Mouse (Mus musculus) bone marrow, adult 2 months (tissue): ENCODE results near the gene Ada. TPM values are rescaled to one million over a fixed set of nuclear protein-coding genes. Genes with fewer than 3 reads are reported as not detected.

Source experiments
- H3K27ac ChIP-seq: fragments of 200-500 bp; 2 replicates; pipeline ENCODE4 v1.5.1; 2012; ENCODE audit warnings: low read depth, mild to moderate bottlenecking, control low read depth, inconsistent platforms, low read length; ENCODE audit not compliant: control insufficient read depth, poor library complexity, insufficient read depth
- H3K4me1 ChIP-seq: fragments of 200-500 bp; 2 replicates; pipeline ENCODE4 v1.6.1; 2011; ENCODE audit warnings: low read length; ENCODE audit not compliant: control insufficient read depth, insufficient read depth
- H3K4me3 ChIP-seq: fragments of 200-500 bp; replicated peaks from 2 replicates; pipeline ENCODE3; 2011; ENCODE audit warnings: mild to moderate bottlenecking, low read depth, low read length, control low read depth; ENCODE audit not compliant: control insufficient read depth
- CTCF ChIP-seq: fragments of 200-500 bp; IDR thresholded peaks from 2 replicates; pipeline ENCODE4 v1.5.1; 2011; ENCODE audit warnings: low read length, control low read depth; ENCODE audit not compliant: control insufficient read depth, insufficient read depth
- POLR2A ChIP-seq: fragments of 200-500 bp; IDR thresholded peaks from 2 replicates; pipeline ENCODE4 v1.6.1; 2011; ENCODE audit warnings: low read depth, mild to moderate bottlenecking, control low read depth, low read length, borderline replicate concordance; ENCODE audit not compliant: control insufficient read depth
- WGBS: fragments of 180-500 bp; shearing (Covaris S2); methylation state at CpG from one replicate; pipeline ENCODE4 v1.1.7; 2018; 5-methylcytosine and 5-hydroxymethylcytosine counted together
- polyA plus RNA-seq: library from polyadenylated mRNA; stranded (reverse); fragments of >200 nt; gene quantifications from 2 replicates; pipeline ENCODE4 v1.2.4, GENCODE M21; 2011; ENCODE audit warnings: low replicate concordance; ENCODE audit not compliant: missing spikeins, insufficient read depth, insufficient read length

Ada gene
- polyA plus RNA-seq, 1 experiment: 14.9 TPM

DNA sequence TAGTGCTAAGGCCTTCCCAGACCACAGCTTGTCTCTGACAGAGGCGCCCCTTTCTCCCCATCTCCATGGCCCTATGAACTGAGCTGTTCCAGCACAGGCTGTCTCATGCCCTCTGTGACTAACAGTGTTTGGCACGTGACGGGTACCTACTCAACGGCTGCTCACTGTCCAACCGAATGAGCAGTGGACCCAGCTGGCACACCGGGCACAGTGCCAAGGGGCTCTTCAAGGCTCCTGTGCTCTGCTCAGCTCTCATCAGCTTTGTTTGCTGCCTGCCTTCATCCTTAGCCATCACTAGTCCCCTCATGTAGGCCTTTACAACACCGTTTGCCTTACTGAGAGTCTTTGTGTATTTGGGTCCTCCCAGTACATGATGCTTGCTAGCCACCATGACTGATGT is 27.5 kb downstream of the Ada start:
- Histone ChIP-seq H3K27ac (no peak overlapping the region), H3K4me1 (peaks cover 4% of the 10 kb centered on the region; the same call in 1 of the 2 replicates), H3K4me3 (no peak overlapping the region)
- TF ChIP-seq POLR2A: no peak
- TF ChIP-seq CTCF: no peak
- WGBS: 87% methylated on average over 7 of the region's 7 CpGs

DNA sequence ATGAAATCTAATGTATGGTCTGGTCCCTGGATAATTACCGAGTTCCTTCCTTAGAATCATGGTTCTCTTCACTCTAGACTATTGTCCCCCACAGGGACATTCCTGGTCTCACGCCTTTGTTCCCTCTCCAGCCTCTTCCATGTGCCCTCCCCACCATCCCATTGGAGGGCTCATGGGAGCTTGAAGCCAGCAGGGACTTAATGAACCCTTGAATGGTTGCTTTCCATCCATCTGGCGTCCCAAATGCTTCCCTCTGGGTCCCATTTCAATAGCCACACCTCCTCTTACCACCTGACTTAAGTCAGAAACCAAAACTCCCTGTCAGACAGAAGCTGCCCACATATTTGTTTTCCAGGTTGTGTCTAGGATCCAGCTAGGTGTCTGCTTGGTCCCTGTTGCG is 30.4 kb downstream of the Ada start:
- WGBS: 48% methylated on average over 4 of the region's 4 CpGs
- H3K27ac ChIP-seq: no peak overlapping the region

DNA sequence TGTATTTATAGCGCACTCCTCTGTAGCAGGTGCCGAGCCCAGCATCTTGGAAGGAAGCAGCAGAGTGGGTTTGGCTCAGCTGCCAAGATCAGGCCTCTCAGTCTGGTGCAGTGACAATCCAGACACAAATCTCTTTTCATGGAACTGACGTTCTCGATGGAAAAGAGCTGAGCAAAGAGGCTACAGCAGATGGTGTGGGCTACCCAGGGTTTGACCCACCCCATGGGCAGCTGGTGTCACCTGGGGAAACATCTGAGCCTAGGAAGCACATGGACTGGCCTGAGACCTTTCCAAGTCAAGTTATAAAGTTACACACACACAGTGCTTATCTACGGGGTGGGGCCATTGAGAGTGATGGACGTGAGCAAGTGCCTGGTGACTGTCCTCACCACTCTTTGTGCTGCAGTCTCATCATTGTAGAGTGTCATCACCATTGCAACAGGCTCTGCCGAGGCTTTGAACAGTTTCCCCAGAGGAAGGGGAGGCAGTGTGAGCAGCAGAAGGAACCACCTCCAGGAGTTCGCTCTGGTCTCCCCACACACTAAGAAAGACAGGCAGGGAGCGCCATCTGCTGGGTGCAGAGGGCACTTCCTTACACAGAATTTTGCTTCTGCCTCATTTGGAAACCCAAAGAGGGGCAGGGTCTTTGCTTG is 31.0 kb downstream of the Ada start:
- TF ChIP-seq POLR2A (no peak), CTCF (peak; percentile 98)
- Histone ChIP-seq H3K27ac (peak overlapping the region; percentile 5; the same call in 1 of the 2 replicates), H3K4me3 (no peak overlapping the region), H3K4me1 (peaks cover 7% of the 10 kb centered on the region; the same call in 1 of the 2 replicates)
- 26% methylated on average over 9 of the region's 9 CpGs for WGBS

More for the DNA sequence above, 30.4 kb downstream of the Ada start:
- peaks cover 7% of the 10 kb centered on the region; the same call in 1 of the 2 replicates for H3K4me1 ChIP-seq
- TF ChIP-seq POLR2A (no peak), CTCF (no peak)
- no peak overlapping the region for H3K4me3 ChIP-seq

DNA sequence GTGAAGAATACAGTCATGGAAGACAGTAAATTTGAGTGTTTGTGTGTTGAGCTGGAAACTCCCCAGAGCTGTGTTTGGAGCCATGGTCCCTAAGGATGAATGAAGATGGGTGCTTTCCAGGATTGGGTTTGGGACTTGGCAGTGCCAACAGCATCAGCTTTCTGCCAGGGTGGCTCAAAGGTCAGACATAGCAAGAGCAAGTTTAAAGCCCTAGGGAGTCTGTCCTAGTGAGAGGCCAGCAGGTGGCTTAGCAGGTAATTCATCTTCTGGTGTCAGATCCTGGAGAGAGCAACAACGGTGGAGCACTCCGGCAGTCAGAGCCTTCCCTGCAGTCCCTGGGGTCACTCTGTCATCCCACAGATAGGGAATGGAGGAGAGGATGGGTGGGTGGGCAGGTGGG is 31.5 kb downstream of the Ada start:
- WGBS: 62% methylated on average over 2 of the region's 2 CpGs
- no peak overlapping the region for H3K4me3 ChIP-seq
- H3K4me1 ChIP-seq: peaks cover 7% of the 10 kb centered on the region; the same call in 1 of the 2 replicates
- H3K27ac ChIP-seq: no peak overlapping the region
- TF ChIP-seq CTCF (no peak), POLR2A (no peak)

DNA sequence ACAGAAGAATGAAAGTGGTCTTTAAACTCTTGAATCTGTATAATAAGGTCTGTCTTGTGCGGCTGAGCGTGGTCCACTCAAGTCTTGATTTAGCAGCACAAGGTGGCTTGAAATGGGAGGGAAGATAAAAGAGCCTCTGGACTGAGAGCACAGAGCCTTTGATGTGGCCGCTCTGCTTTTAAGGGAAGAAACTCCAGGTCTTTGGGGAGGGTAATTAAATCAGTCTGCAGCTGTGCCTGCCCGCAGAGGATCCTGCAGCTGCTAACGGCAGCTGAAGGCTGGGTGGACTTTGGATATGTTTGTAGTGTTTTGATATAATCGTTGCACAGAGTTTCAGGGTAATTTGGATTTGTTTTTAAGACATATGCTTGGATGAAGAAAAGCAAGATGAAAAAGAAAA is 33.2 kb downstream of the Ada start:
- Histone ChIP-seq H3K4me1 (peaks cover 17% of the 10 kb centered on the region), H3K27ac (peak overlapping the region; percentile 36; the same call in 1 of the 2 replicates), H3K4me3 (no peak overlapping the region)
- 41% methylated on average over 6 of the region's 6 CpGs for WGBS
- TF ChIP-seq CTCF (no peak), POLR2A (no peak)

DNA sequence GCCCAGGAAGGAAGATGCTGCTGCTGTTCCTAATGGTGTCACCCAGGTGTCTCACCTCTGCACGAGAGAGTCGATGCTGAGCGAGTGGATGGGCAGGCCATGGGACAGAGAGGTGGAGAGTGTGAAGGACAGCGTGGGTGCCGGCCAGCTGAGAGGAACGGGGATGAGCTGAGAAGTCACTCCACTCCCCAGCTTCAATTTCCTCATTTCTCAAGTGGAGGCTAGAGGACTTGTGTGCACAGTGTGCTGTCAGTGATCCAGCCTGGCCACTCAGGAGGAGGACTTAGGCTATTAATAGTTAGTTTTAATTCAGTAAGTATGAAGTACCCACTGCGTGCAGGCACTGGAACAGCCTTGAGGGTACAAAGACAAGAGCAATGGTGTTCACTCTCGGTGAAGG is 33.6 kb downstream of the Ada start:
- TF ChIP-seq CTCF: 0 out of 2 replicates have a peak, but pooled peaks have one; percentile 5
- TF ChIP-seq POLR2A: no peak
- Histone ChIP-seq H3K4me3 (no peak overlapping the region), H3K27ac (peak overlapping the region; percentile 36), H3K4me1 (peaks cover 17% of the 10 kb centered on the region)
- WGBS: 33% methylated on average over 8 of the region's 8 CpGs

DNA sequence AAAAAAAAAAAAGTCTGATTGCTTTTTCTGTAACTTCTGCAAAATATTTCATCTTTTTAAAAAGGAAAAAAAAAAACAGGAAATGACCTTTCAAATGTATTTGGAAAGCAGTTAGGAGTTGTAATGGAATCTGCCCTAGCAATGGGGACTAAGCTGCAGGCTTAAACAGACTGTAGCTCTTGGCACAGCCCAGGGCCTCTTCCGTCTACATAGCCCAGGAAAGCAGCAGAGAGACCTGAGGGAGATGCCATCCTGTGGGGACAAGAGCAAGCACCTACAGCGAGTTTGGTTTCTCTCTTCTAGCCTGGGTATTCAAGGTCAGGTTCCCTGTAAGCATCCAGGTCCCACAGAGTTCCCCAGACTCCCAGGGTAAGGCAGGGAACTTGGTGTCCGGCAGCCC is 36.7 kb downstream of the Ada start:
- TF ChIP-seq CTCF: no peak
- TF ChIP-seq POLR2A: no peak
- H3K27ac ChIP-seq: peak overlapping the region; percentile 44
- WGBS: 52% methylated on average over 3 of the region's 3 CpGs
- no peak overlapping the region for H3K4me3 ChIP-seq
- H3K4me1 ChIP-seq: peaks cover 17% of the 10 kb centered on the region

DNA sequence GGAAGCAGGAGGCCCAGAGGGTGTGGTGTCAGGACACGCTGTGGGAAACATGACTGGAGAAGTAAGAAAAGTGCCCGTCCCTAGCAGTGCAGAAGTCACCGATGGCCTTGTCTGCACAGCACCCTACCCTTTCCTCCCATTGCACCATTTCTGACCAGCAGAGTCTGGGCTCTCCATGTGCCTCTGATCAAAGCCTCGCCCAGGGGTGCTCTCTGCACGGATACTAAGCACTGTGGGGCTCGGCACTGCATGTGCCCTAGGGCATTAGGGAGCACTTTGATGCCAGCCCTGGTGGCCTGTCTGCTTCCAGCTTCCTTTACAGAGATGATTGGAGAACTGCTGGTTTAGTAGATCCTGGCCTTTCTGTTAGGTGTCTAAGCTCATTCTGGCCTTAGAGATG is 37.2 kb downstream of the Ada start:
- TF ChIP-seq CTCF: no peak
- no peak for TF ChIP-seq POLR2A
- H3K27ac ChIP-seq: peak overlapping the region; percentile 80
- 20% methylated on average over 6 of the region's 6 CpGs for WGBS
- peaks cover 17% of the 10 kb centered on the region for H3K4me1 ChIP-seq
- no peak overlapping the region for H3K4me3 ChIP-seq

DNA sequence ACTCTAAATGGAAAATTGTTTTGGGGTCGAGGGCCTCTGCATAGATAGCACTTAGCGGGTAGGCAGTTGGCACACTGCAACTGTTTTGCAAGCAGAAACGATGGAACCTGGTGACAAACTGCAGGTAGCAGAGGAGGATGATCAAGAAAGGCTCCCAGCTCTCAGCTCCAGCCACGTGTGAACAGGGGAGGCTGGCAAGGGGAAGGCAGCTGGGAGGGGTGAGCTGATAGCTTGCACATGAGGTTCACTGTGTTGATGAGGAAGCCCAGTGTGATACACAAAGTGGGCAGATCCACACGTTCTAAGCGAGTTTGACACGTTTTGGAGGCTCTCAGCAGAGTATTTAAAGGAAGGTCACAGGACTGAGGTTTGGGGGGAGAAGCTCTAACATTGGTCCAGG is 37.6 kb downstream of the Ada start:
- Histone ChIP-seq H3K4me1 (peaks cover 17% of the 10 kb centered on the region), H3K27ac (peak overlapping the region; percentile 80), H3K4me3 (no peak overlapping the region)
- 8% methylated on average over 7 of the region's 7 CpGs for WGBS
- no peak for TF ChIP-seq POLR2A
- TF ChIP-seq CTCF: no peak
